Mouse (Mus musculus) T-helper 17 cell (primary cell): ENCODE data around the gene Vmn2r84.
"Not testable (repeated sequence)": the region's sequence is repeated elsewhere in the genome, so short reads cannot be mapped to it uniquely, and the experiment has no call there.

ENCODE experiments used
- in situ Hi-C, 2 experiments: fragments of 300-600 bp; cut with MboI, MseI; formaldehyde crosslinking; loops; 1 replicate in 1 of 2; 2 replicates in 1 of 2; pipeline ENCODE4 v1.15.1; 2025; ENCODE audit warnings: high pct_unique_total_duplicates in 2 of 2

Vmn2r84 gene

GRCm38 (mm10) chr10:130394232-130394631, at the start of gene Vmn2r84:
Vmn2r84 (minus strand) TSS chr10:130394332.
- in situ Hi-C loops: no loop called here

GRCm38 (mm10) chr10:130434185-130434898, 40.2 kb upstream of the Vmn2r84 start:
- in situ Hi-C loops: loop anchor here in 1 of 2 experiments (5.0 kb wide), 1 partner anchor 37 kb away; no protein-coding TSS in a partner anchor

GRCm38 (mm10) chr10:130429603-130430002, 35.5 kb upstream of the Vmn2r84 start, which contains the start of gene Vmn2r85:
Vmn2r85 (minus strand) TSS chr10:130429703.
- in situ Hi-C loops: loop anchor here in 1 of 2 experiments (5.0 kb wide), 1 partner anchor 32 kb away; no protein-coding TSS in a partner anchor

- in situ Hi-C loops: not testable (repeated sequence)
Observed at GRCm38 (mm10) chr10:130422368-130422767, 28.2 kb upstream of the Vmn2r84 start.

GRCm38 (mm10) chr10:130420401-130420800, 26.3 kb upstream of the Vmn2r84 start:
- in situ Hi-C loops: no loop called here

GRCm38 (mm10) chr10:130419954-130420353, 25.8 kb upstream of the Vmn2r84 start:
- in situ Hi-C loops: not testable (repeated sequence)

GRCm38 (mm10) chr10:130416352-130416751, 22.2 kb upstream of the Vmn2r84 start:
- in situ Hi-C loops: not testable (repeated sequence)

GRCm38 (mm10) chr10:130412167-130412698, 18.1 kb upstream of the Vmn2r84 start:
- in situ Hi-C loops: not testable (repeated sequence)

GRCm38 (mm10) chr10:130375145-130375544, 19.0 kb downstream of the Vmn2r84 start:
- in situ Hi-C loops: loop anchor here in 1 of 2 experiments (10.0 kb wide), 1 partner anchor 640 kb away; no protein-coding TSS in a partner anchor

- in situ Hi-C loops: loop anchor here in 1 of 2 experiments (10.0 kb wide), 1 partner anchor 638 kb away; no protein-coding TSS in a partner anchor
Observed at GRCm38 (mm10) chr10:130372491-130373173, 21.5 kb downstream of the Vmn2r84 start.

- in situ Hi-C loops: loop anchor here in 1 of 2 experiments (10.0 kb wide), 1 partner anchor 637 kb away; no protein-coding TSS in a partner anchor
Observed at GRCm38 (mm10) chr10:130371644-130372043, 22.5 kb downstream of the Vmn2r84 start.

- in situ Hi-C loops: loop anchor here in 1 of 2 experiments (10.0 kb wide), 1 partner anchor 635 kb away; no protein-coding TSS in a partner anchor
Observed at GRCm38 (mm10) chr10:130370005-130370682, 24.0 kb downstream of the Vmn2r84 start.

- in situ Hi-C loops: loop anchor here in 1 of 2 experiments (10.0 kb wide), 1 partner anchor 54 kb away; no protein-coding TSS in a partner anchor
Observed at GRCm38 (mm10) chr10:130368384-130368783, 25.7 kb downstream of the Vmn2r84 start.

GRCm38 (mm10) chr10:130364766-130365165, 29.4 kb downstream of the Vmn2r84 start:
- in situ Hi-C loops: loop anchor here in 1 of 2 experiments (10.0 kb wide), 1 partner anchor 50 kb away; no protein-coding TSS in a partner anchor

- in situ Hi-C loops: loop anchor here in 1 of 2 experiments (10.0 kb wide), 1 partner anchor 49 kb away; no protein-coding TSS in a partner anchor
Observed at GRCm38 (mm10) chr10:130363438-130364164, 30.5 kb downstream of the Vmn2r84 start.

GRCm38 (mm10) chr10:130344056-130344455, 50.1 kb downstream of the Vmn2r84 start:
- in situ Hi-C loops: no loop called here

GRCm38 (mm10) chr10:130340050-130340449, 54.1 kb downstream of the Vmn2r84 start:
- in situ Hi-C loops: not testable (repeated sequence)

- in situ Hi-C loops: loop anchor here in 1 of 2 experiments (10.0 kb wide), 1 partner anchor 1973 kb away; the partner anchor contains the start of gene Coq10a
Observed at GRCm38 (mm10) chr10:130337581-130337980, 56.6 kb downstream of the Vmn2r84 start.

- in situ Hi-C loops: loop anchor here in 1 of 2 experiments (10.0 kb wide), 1 partner anchor 1972 kb away; the partner anchor contains the start of gene Coq10a
Observed at GRCm38 (mm10) chr10:130336385-130336784, 57.7 kb downstream of the Vmn2r84 start.

- in situ Hi-C loops: loop anchor here in 1 of 2 experiments (10.0 kb wide), 1 partner anchor 1966 kb away; the partner anchor contains the start of gene Coq10a
Observed at GRCm38 (mm10) chr10:130330711-130331110, 63.4 kb downstream of the Vmn2r84 start.
